Mouse (Mus musculus) hindbrain, postnatal 0 days (tissue): ENCODE results near the gene Trim10. TPM values are rescaled to one million over a fixed set of nuclear protein-coding genes. Genes with fewer than 3 reads are reported as not detected.
"Not testable (repeated sequence)": the region's sequence is repeated elsewhere in the genome, so short reads cannot be mapped to it uniquely, and the experiment has no call there.

ENCODE experiments used
- ATAC-seq: fragments of 200-750 bp; cut with Nextera tagmentation; 2 replicates; pipeline ENCODE4 v1.8.0; 2017; ENCODE audit warnings: mild to moderate bottlenecking, moderate TSS enrichment, moderate library complexity
- DNase-seq: peaks from one replicate; pipeline ENCODE4 v3.0.0-alpha.2; 2015; ENCODE audit warnings: low spot score
- H3K27ac ChIP-seq: fragments of 300-500 bp; sonication (generic); 2 replicates; pipeline ENCODE4 v1.5.1; 2014; ENCODE audit warnings: mild to moderate bottlenecking
- H3K27me3 ChIP-seq: fragments of 300-500 bp; sonication (generic); 2 replicates; pipeline ENCODE4 v1.6.1; 2014; ENCODE audit warnings: low read length, mixed read lengths; ENCODE audit not compliant: insufficient read depth
- H3K36me3 ChIP-seq: fragments of 300-500 bp; sonication (generic); 2 replicates; pipeline ENCODE4 v1.6.1; 2014; ENCODE audit warnings: low read length, mixed read lengths; ENCODE audit not compliant: insufficient read depth
- H3K4me1 ChIP-seq: fragments of 300-500 bp; sonication (generic); 2 replicates; pipeline ENCODE4 v1.6.1; 2014; ENCODE audit warnings: antibody characterized with exemption, low read length, mixed read lengths; ENCODE audit not compliant: insufficient read depth
- H3K4me2 ChIP-seq: fragments of 300-500 bp; sonication (generic); 2 replicates; pipeline ENCODE4 v1.6.1; 2014; ENCODE audit warnings: low read depth, mild to moderate bottlenecking, low read length, moderate library complexity, mixed read lengths
- H3K4me3 ChIP-seq: fragments of 300-500 bp; sonication (generic); 2 replicates; pipeline ENCODE4 v1.5.1; 2014; ENCODE audit warnings: low read length
- H3K9ac ChIP-seq: fragments of 300-500 bp; sonication (generic); replicated peaks from 2 replicates; pipeline ENCODE4 v1.6.1; 2014; ENCODE audit warnings: mild to moderate bottlenecking, low read length, moderate library complexity, mixed read lengths
- H3K9me3 ChIP-seq: fragments of 300-500 bp; sonication (generic); 2 replicates; pipeline ENCODE4 v1.6.1; 2016; ENCODE audit warnings: low read length, mixed read lengths
- CTCF ChIP-seq: IDR thresholded peaks from 2 replicates; pipeline ENCODE4 v1.5.1; 2016; ENCODE audit warnings: antibody characterized with exemption, control low read depth, low read depth
- WGBS: fragments of 180-500 bp; shearing (Covaris S2); extraction: QIAGEN DNeasy Blood & Tissue Kit; methylation state at CpG from one replicate; pipeline ENCODE4 v1.1.7; 2014; 5-methylcytosine and 5-hydroxymethylcytosine counted together
- polyA plus RNA-seq: library from polyadenylated mRNA; unstranded; fragments of >200 nt; fragmentation: Nextera tagmentation; extraction: Ambion mirVana; gene quantifications from 2 replicates; pipeline ENCODE4 v1.2.1, GENCODE M21; 2015
- total RNA-seq: library from RNA; depleted of rRNA; stranded (reverse); fragments of >200 nt; gene quantifications from 2 replicates; pipeline ENCODE4 v1.2.3, GENCODE M21; 2014

The Trim10 gene
- total and polyA plus RNA-seq, 2 experiments from 2014 or later = 0.19 TPM; not detected in 1

DNA sequence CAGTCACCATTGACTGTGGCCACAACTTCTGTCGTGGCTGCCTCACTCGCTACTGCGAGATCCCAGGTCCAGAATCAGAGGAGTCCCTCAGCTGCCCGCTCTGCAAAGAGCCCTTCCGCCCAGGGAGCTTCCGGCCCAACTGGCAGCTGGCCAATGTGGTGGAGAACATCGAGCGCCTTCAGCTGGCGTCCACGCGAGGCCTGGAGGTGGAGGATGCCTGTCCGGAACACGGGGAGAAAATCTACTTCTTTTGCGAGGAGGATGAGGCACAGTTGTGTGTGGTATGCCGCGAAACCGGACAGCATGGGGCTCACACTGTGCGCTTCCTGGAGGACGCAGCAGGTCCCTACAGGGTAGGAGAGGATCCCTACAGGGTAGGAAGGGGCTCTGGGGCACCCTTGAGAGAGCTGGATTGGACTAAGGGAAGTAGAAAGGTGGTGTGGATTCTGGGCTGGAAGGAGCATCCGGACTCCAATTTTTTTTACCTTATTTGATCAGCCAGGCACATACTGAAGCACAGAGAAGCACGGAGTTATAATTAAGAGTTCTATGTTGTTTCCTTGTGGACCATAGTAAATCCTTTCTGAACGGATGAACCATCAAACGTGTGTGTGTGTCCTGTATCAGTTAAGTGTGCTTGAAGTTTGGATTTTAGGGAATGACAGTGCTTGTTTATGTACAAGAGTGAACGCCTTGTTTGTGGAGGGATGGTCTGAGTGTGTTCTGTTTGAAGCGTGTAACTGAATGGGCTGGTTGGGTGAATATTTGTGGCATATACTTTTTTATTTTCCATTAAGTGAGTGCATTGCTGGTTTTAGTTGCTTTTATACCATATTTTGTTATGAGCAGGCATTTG is 809 bp downstream of the Trim10 start:
- no peak overlapping the region for H3K9ac ChIP-seq
- no peak overlapping the region for H3K27ac ChIP-seq
- H3K4me1 ChIP-seq = peaks cover 7% of the 10 kb centered on the region
- ATAC-seq (no peak), DNase-seq (no peak)
- WGBS = 73% methylated on average over 25 of the region's 25 CpGs
- H3K4me3 ChIP-seq = no peak overlapping the region
- H3K4me2 ChIP-seq = no peak overlapping the region
- H3K27me3 ChIP-seq = no peaks in the 10 kb centered on the region
- no peaks in the 10 kb centered on the region for H3K9me3 ChIP-seq
- TF ChIP-seq CTCF = no peak
- no peaks in the 10 kb centered on the region for H3K36me3 ChIP-seq

DNA sequence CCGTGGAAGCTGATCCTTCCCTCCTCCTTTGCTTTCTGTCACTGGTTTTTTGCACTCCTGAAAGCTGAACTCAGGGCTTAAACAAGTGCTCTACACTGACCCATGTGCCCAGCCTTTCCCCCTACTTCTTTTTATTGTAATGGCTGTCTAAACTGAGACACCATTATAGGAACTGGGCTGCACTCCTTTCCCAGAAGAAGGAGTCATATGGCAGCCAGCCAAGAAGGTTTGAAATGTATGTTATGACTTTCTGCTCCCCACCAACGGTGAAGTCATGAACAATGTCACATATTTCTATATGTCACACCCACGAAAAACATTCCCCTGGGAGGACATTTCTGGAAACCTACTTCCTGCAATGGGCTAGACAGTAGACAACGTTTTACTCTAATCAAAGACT is 5.3 kb downstream of the Trim10 start:
- Histone ChIP-seq H3K9ac (no peak overlapping the region), H3K4me3 (no peak overlapping the region), H3K27ac (no peak overlapping the region), H3K4me1 (no peaks in the 10 kb centered on the region), H3K27me3 (no peaks in the 10 kb centered on the region), H3K4me2 (no peak overlapping the region), H3K36me3 (no peaks in the 10 kb centered on the region), H3K9me3 (no peaks in the 10 kb centered on the region)
- ATAC-seq (no peak), DNase-seq (no peak)
- WGBS = 65% methylated on average over 4 of the region's 4 CpGs
- no peak for TF ChIP-seq CTCF

GRCm38 (mm10) chr17:36883350-36883749 is 14.0 kb downstream of the Trim10 start:
- no peaks in the 10 kb centered on the region for H3K27me3 ChIP-seq
- no peaks in the 10 kb centered on the region for H3K9me3 ChIP-seq
- no peaks in the 10 kb centered on the region for H3K4me1 ChIP-seq
- H3K4me3 ChIP-seq = no peak overlapping the region
- no peak overlapping the region for H3K9ac ChIP-seq
- no peak overlapping the region for H3K4me2 ChIP-seq
- no peak for TF ChIP-seq CTCF
- 72% methylated on average over 2 of the region's 2 CpGs for WGBS
- no peak for DNase-seq
- no peak for ATAC-seq
- H3K27ac ChIP-seq = no peak overlapping the region
- no peaks in the 10 kb centered on the region for H3K36me3 ChIP-seq

DNA sequence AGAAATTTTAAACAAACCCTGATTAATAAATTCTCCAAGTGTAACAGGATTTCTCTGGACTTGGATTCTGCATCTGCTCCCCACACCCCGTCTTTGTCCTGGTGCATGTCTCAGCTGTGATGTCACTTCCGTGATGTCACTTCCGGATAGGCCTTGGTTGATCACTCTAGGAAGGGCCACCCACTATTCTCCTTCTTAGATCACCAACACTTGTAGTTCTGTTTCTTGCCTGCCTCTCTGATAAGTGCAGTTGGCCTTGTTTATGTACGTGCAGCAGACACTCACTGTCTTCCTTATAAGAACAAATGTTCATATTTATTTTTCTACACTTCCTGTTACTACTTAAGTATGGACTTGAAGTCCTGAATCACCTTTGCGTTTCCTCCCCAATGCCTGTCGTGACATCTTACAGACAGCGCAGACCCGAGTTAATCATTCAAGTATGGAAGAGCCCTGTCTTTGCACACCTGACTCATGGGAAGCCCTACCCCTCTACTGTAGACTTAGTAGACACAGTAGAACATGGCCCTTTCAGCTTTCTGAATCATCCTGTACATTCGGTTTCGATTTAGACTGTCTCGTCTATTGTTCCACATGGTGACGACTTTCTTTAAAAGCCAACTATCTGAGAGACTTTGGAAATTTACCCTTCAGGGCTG is 15.9 kb downstream of the Trim10 start:
- Histone ChIP-seq H3K4me3 (no peak overlapping the region), H3K36me3 (no peaks in the 10 kb centered on the region), H3K9me3 (no peaks in the 10 kb centered on the region), H3K4me2 (no peak overlapping the region), H3K27me3 (no peaks in the 10 kb centered on the region), H3K27ac (no peak overlapping the region), H3K9ac (no peak overlapping the region), H3K4me1 (no peaks in the 10 kb centered on the region)
- ATAC-seq (no peak), DNase-seq (no peak)
- 94% methylated on average over 12 of the region's 12 CpGs for WGBS
- no peak for TF ChIP-seq CTCF

DNA sequence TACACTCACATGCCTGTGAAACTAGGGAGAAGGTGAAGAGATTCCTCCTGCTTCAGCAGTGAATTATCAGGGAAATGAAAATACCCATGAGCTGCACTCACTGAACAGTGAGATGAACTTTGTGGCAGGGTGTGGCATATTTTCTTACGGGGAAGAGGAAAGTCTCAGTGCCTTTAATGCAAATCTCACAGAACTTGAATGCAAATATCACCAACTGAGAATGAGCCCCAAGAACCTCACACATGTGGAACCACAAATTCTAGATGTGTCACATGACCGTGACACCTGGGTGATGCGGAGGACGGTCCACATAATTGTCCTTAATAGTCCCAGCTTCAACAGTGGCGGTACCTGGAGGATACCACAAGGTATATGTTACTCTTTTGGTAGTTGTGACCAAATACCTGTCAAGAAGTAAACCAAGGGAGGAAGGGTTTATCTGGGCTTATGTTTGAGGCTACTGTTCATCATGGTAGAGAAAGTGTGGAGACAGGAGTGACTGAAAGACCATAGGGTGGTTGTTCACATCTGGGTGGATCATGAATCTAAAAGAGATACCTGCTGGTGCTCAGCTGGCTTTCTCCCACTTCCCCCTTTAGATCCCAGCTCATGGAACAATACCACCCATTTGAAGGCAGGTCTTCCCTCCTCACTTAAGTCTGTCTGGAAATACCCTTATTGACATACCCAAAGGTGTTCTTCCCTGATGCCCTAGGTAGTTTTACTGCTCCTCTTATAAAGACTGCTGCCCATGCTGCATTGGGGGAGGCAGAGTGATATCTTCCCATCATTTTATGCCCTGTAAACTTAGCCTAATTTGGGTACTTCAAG is 20.9 kb downstream of the Trim10 start, which contains the start of gene Trim40:
Gene Trim40 (minus strand): TSS at position 51 of the 831 bp plus-strand sequence.
- no peaks in the 10 kb centered on the region for H3K36me3 ChIP-seq
- no peaks in the 10 kb centered on the region for H3K9me3 ChIP-seq
- ATAC-seq (no peak), DNase-seq (no peak)
- H3K4me3 ChIP-seq = no peak within 1 kb of the TSS
- H3K27me3 ChIP-seq = no peaks in the 10 kb centered on the region
- H3K9ac ChIP-seq = no peak within 1 kb of the TSS
- no peak for TF ChIP-seq CTCF
- H3K4me1 ChIP-seq = no peaks in the 10 kb centered on the region
- H3K27ac ChIP-seq = no peak within 1 kb of the TSS
- WGBS = 86% methylated on average over 5 of the region's 5 CpGs
- H3K4me2 ChIP-seq = no peak within 1 kb of the TSS

- not testable (repeated sequence) for H3K27me3 ChIP-seq, H3K36me3 ChIP-seq, H3K9me3 ChIP-seq, H3K9ac ChIP-seq, ATAC-seq, H3K4me3 ChIP-seq, H3K27ac ChIP-seq, H3K4me2 ChIP-seq, H3K4me1 ChIP-seq, DNase-seq
- WGBS = 89% methylated on average over 1 of the region's 1 CpGs
Observed at GRCm38 (mm10) chr17:36891496-36891895, 22.1 kb downstream of the Trim10 start.
